Mouse (Mus musculus): ENCODE results near the gene Dph3. TPM values are rescaled to one million over a fixed set of nuclear protein-coding genes. Genes with fewer than 3 reads are reported as not detected.
"Not testable (repeated sequence)": the region's sequence is repeated elsewhere in the genome, so short reads cannot be mapped to it uniquely, and the experiment has no call there.

The Dph3 gene
- total RNA-seq, 1 experiment from 2014 or later, result 54.3 TPM

DNA sequence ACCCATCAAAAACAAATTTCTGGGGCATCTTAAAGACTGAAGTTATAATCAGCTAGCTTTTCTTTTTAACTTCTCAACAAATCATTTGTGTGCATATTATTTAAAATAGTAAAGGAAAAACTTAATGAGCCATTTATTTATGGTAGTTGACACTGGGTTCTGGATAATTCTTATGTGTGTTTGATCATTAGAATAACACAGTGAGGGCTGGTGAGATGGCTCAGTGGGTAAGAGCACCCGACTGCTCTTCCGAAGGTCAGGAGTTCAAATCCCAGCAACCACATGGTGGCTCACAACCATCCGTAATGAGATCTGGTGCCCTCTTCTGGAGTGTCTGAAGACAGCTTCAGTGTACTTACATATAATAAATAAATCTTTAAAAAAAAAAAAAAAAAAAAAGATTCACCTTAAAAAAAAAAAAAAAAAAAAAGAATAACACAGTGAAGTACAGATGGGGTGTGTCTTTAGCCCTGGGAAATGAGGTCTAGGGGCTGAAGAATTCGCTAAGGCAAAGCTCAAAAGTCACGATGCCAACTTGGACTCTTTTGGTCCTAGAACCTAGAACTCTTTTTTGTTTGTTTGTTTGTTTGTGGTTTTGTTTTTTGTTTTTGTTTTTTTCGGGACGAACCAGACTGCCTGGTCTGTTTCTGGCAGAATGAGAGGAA, 2.2 kb upstream of the Dph3 start:
- not testable (repeated sequence) for ATAC-seq (replicated peaks; ENCODE audit: low read depth, poor library complexity, severe bottlenecking)

- ATAC-seq (replicated peaks; ENCODE audit: low read depth, poor library complexity, severe bottlenecking), result no peak
Observed at GRCm38 (mm10) chr14:32086226-32086625, 697 bp upstream of the Dph3 start.

DNA sequence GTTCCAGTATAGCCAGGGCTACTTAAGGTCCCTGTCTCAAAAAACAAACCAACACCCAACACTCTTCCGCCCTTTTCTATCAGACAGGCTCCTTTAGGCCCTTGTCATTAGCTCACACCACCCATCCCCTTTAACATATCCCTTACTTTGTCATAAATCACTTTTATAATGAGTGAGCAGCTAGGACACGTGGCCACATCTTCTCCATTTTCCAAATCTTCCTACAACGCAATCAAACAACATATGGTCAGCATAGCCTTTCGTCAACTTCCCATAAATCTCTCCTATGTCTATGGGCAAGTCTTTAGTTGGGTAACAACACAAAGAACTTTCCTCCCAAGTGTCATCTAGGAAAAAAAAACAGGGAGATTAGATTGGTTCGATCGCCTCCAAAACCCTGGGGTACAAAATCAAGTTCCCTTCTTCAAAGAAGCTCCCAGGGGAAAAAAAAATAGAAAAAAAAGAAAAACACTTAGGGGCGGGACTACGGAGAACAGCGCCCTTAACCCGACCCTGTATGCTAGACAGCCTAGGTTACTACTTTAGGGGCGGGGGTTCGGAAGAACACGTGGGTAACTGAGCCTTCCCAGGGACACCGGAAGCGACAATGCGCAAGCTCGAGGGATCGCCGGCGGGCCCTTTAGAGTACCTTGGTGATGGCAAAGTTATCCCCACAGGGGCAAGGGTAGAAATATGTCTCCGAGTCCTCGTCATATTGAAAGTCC, 606 bp downstream of the Dph3 start, which contains the start of gene Oxnad1:
Oxnad1 (plus strand) TSS at position 614 of the 725 bp plus-strand sequence.
- peak; percentile 89 for ATAC-seq (replicated peaks; ENCODE audit: low read depth, poor library complexity, severe bottlenecking)

DNA sequence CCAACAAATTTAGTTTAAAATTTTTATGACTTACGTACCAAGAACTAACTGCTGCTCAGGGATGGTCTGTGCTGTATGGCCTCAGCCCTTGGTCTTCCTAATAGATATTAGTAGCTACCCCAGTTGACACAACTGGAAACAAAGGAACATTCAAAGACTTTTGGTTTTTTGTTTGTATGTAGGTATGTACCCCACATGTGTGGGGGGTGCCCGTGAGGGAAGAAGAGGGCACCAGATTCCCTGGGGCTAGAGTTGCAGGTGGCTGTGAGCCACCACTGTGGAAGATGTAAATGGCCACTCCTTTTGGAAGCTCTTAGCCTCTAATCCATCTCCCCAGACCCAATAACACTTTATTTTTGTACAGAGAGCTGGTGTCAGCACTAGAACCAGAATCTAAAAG, 2.1 kb downstream of the Dph3 start:
- ATAC-seq (replicated peaks; ENCODE audit: low read depth, poor library complexity, severe bottlenecking), result no peak

- ATAC-seq (replicated peaks; ENCODE audit: low read depth, poor library complexity, severe bottlenecking), result no peak
Observed at GRCm38 (mm10) chr14:32082891-32083290, 2.6 kb downstream of the Dph3 start.

DNA sequence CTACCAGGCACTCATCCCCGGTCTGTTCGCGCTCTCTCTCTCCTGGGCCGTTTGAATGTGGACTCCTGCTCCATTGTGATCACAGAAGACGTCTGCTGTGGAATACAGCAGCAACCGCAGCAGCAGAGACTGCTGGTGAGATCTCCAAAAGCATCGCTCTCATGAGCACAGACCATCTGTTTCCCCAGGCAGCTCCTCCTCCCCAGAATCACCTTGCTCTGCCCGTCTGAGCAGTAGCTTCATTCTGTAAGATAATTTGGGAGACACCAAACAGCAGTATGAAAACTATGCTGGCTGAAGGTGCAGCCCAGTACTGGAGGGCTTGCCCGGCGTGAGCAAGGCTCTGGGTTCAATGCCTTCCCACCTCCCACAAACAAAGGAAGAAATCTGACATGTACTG, 4.5 kb downstream of the Dph3 start:
- no peak for ATAC-seq (replicated peaks; ENCODE audit: low read depth, poor library complexity, severe bottlenecking)

- peak; percentile 72 for ATAC-seq (replicated peaks; ENCODE audit: low read depth, poor library complexity, severe bottlenecking)
Observed at GRCm38 (mm10) chr14:32076896-32077575, 8.5 kb downstream of the Dph3 start.

DNA sequence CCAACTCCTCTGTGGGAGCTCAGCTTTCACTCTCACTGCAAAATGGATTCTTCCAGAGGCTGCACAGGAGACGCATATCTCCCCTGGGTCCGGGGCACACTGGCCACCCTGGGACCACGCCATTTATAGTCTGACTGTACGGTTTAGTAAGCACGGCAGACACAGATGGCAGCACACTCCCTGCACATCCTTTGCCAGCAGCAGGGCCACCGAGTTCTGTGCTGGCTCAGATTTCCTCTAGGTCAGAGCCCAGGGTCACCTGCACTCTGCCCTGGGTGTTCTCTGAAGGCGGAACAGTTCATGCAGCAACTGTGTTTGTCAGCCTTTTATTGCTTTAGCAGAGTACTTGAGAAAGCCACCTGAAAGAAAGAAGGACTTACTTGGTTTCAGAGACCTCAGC, 11.6 kb downstream of the Dph3 start:
- no peak for ATAC-seq (replicated peaks; ENCODE audit: low read depth, poor library complexity, severe bottlenecking)

DNA sequence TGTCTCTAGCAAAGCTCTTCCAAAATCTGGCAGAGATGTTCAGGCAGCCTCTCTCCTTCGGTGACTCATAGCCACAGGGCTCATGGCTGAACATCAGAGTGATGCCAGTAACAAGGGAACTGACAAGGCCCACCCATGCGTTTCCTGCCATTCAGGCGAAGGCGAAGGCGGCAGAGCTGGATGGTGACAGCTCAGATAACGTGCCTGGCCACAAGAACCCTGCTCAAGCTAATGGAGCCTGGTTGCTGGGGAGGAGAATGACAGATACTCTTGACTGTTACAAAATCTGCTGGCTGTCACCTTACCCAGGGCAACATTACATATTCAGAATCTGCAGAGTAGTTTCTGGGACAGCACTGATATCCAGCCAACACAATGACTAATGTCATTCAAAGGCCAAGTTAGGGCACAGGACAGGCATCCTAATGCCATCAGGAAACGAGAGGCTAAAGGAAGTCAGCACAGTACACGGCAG, 12.3 kb downstream of the Dph3 start:
- ATAC-seq (replicated peaks; ENCODE audit: low read depth, poor library complexity, severe bottlenecking), result peak; percentile 84

GRCm38 (mm10) chr14:32072807-32073206, 12.7 kb downstream of the Dph3 start:
- no peak for ATAC-seq (replicated peaks; ENCODE audit: low read depth, poor library complexity, severe bottlenecking)

DNA sequence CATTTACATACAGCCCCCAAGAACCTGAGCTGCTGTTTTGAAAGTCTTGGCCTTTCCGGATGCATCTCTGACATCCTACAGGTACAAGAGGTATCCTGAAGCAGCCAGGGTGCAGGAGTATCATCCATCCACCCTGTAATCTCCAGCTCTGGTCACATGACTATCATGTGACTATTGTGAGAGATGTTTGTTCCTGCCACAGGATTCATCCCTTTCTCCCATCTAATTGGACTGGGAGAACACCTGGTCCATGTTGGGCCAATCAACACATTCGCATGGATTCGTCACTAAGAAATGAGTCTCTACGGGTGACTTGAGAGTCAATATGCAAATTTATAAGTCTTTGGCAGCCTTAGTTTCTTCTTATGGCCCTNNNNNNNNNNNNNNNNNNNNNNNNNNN, 24.1 kb downstream of the Dph3 start:
- no peak for ATAC-seq (replicated peaks; ENCODE audit: low read depth, poor library complexity, severe bottlenecking)

DNA sequence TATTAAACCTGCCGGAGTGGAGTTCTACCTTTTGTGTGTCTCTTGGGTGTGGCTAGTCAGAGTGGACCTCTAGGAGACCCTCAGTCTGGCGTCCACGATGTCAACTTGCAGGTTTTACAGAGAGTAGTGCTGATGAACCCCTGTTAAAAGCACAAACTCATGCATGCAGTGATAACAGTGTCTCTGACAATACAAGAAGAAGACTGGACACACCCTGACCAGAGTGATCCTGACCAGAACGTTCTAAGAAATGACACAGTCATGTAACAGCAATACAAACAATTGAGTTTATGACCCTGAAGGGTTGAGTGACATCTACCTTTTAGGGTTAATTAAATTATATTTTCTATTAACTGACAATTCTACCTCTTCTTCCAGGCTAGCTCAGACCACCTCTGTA, 27.9 kb downstream of the Dph3 start:
- ATAC-seq (replicated peaks; ENCODE audit: low read depth, poor library complexity, severe bottlenecking), result no peak

DNA sequence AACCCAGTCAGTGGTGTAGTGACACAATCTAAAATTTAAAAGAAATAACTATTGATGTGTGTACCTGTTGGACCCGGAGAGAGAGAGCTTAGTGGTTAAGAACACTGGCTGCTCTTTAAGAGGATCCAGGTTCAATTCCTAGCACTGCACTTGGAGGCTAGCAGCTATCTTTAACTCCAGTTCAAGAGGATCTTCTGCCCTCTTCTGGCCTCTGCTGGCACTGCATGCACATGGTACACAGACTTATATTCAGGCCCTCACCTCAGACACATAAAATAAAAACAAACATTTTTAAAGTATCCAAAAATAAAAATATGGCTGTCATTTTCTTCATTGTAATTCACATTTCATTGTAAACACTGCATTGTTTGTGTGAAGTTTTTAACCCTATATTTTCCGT, 28.9 kb downstream of the Dph3 start:
- no peak for ATAC-seq (replicated peaks; ENCODE audit: low read depth, poor library complexity, severe bottlenecking)

GRCm38 (mm10) chr14:32055781-32056180, 29.7 kb downstream of the Dph3 start:
- no peak for ATAC-seq (replicated peaks; ENCODE audit: low read depth, poor library complexity, severe bottlenecking)

- no peak for ATAC-seq (replicated peaks; ENCODE audit: low read depth, poor library complexity, severe bottlenecking)
Observed at GRCm38 (mm10) chr14:32054788-32055187, 30.7 kb downstream of the Dph3 start.

DNA sequence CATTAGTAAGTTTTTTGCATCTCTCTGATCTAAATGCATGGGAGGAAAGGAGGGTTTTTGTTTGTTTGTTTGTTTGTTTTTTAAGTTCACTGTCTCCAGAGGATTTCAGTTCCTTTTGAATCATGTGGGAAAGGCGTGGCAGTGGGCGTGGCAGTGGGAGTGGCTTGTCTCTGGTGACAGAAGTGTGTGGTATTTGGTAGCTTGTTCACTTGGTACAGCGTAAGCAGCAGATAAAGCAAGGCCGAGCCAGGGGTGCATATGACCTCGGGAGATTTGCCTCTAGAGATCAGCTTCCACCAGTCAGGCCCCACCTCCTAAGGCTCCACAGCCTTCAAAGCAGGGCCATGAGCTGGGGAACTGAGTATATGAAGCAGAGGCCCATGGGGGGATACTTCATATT, 31.6 kb downstream of the Dph3 start:
- ATAC-seq (replicated peaks; ENCODE audit: low read depth, poor library complexity, severe bottlenecking), result no peak

DNA sequence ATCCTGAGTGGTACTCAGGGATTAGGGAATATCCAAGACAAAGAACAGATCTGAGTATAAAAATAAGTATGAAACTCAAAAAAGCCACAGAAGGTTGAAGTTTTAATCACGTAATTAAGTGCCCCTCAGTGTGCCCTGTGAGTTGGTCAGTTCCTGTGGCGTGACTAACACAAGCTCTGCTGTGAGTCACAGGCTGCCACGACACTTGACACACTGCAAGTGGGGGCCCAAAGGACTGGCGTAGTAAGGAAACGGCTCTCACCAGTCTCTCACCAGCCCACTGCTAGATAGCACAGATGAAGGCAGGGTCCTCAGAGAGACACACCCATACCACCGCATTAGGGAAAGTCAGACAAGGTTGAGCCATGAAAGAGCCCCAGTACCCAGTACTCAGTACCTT, 35.4 kb downstream of the Dph3 start:
- no peak for ATAC-seq (replicated peaks; ENCODE audit: low read depth, poor library complexity, severe bottlenecking)

GRCm38 (mm10) chr14:32046357-32046756, 39.2 kb downstream of the Dph3 start:
- no peak for ATAC-seq (replicated peaks; ENCODE audit: low read depth, poor library complexity, severe bottlenecking)

DNA sequence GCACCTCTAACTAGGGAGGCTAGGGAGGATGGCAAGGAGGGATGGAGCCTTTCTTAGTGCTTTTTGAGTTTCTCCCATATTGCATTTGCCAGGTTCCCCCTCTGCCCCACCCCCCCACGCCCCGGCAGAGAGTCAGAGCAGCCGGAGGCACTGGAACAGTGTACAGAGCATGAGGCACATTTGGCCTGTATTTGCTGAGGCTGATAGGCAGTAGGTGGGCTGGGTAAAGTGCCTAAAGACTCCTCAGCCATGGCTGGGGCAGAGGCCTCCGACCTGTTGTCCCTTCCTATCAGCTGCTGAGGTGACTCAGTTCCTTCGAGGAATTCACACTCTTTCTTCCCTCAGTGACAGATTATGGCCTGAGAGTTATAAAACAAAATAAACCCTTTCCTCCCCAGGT, 43.4 kb downstream of the Dph3 start:
- ATAC-seq (replicated peaks; ENCODE audit: low read depth, poor library complexity, severe bottlenecking), result no peak

DNA sequence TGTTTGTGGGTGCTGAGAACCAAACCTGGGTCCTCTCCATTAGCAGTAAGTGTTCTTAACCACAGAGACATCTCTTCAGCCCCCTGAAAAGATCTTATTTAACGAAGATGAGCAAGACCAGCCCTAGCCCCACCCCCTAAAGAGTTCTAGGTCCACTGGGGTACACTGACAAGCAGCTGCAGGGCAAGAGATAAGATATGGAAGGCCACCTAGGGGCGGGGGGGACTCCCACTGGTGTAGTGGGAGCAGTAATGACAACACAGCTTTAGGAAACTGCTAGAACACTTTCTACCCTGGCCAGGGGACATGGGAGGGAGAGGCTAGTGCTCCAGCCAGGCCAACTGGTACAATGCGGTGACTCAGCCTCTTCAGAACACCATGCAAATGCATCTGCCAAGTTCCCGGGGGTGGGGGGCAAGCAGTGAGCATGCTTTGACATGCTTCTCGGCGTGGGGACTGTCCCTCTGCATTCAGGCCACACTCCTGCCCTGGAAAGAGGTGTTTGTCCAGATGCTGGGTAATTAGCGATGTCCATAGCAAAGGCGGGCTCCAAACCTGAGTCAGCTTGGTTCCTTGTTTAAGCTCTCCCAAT, 47.8 kb downstream of the Dph3 start:
- 0 out of 2 replicates have a peak, but pooled peaks have one; percentile 22 for ATAC-seq (replicated peaks; ENCODE audit: low read depth, poor library complexity, severe bottlenecking)

GRCm38 (mm10) chr14:32036482-32036881, 49.0 kb downstream of the Dph3 start:
- no peak for ATAC-seq (replicated peaks; ENCODE audit: low read depth, poor library complexity, severe bottlenecking)

All from common myeloid progenitor, adult 5-6 weeks (primary cell).